Mouse (Mus musculus) gastrocnemius, postnatal 14 days (tissue): ENCODE results near the gene Casc3. TPM values are rescaled to one million over a fixed set of nuclear protein-coding genes. Genes with fewer than 3 reads are reported as not detected.

Source experiments
- DNase-seq: peaks from one replicate; pipeline ENCODE4 v3.0.0; 2021; ENCODE audit warnings: mixed read lengths
- intact Hi-C: fragments of 180-260 bp; cut with DNase I; formaldehyde crosslinking; loops from one replicate; pipeline ENCODE4 v1.15.1; 2025; ENCODE audit warnings: low total_unique reads
- total RNA-seq, 2 experiments: library from RNA; stranded (reverse); gene quantifications; 2 replicates each; pipeline ENCODE4 v1.2.3; 2021

The Casc3 gene
- total RNA-seq, 2 experiments from 2014 or later = 20.1 to 21.5 TPM

- intact Hi-C loops = loop anchor here (5.0 kb wide), 1 partner anchor 90 kb away; no protein-coding TSS in a partner anchor
- DNase-seq = peak; percentile 62
Observed at GRCm38 (mm10) chr11:98787229-98787628, 17.5 kb upstream of the Casc3 start.

GRCm38 (mm10) chr11:98787691-98788090, 17.0 kb upstream of the Casc3 start:
- no peak for DNase-seq
- intact Hi-C loops = loop anchor here (5.0 kb wide), 1 partner anchor 90 kb away; no protein-coding TSS in a partner anchor

- intact Hi-C loops = loop anchor here (5.0 kb wide), 1 partner anchor 91 kb away; no protein-coding TSS in a partner anchor
- no peak for DNase-seq
Observed at GRCm38 (mm10) chr11:98788139-98788538, 16.6 kb upstream of the Casc3 start.

GRCm38 (mm10) chr11:98788550-98789218, 16.0 kb upstream of the Casc3 start:
- DNase-seq = peak; percentile 89
- intact Hi-C loops = loop anchor here (5.0 kb wide), 1 partner anchor 91 kb away; no protein-coding TSS in a partner anchor

- peak; percentile 36 for DNase-seq
- intact Hi-C loops = loop anchor here (5.0 kb wide), 1 partner anchor 92 kb away; no protein-coding TSS in a partner anchor
Observed at GRCm38 (mm10) chr11:98789219-98789807, 15.4 kb upstream of the Casc3 start.

- intact Hi-C loops = loop anchor here (5.0 kb wide), 1 partner anchor 93 kb away; no protein-coding TSS in a partner anchor
- DNase-seq = no peak
Observed at GRCm38 (mm10) chr11:98789824-98790223, 14.9 kb upstream of the Casc3 start.

GRCm38 (mm10) chr11:98790631-98791205, 14.0 kb upstream of the Casc3 start:
- no peak for DNase-seq
- intact Hi-C loops = no loop called here

GRCm38 (mm10) chr11:98791448-98791847, 13.3 kb upstream of the Casc3 start:
- DNase-seq = no peak
- intact Hi-C loops = no loop called here

GRCm38 (mm10) chr11:98792081-98792480, 12.6 kb upstream of the Casc3 start:
- no peak for DNase-seq
- intact Hi-C loops = no loop called here

- peak; percentile 80 for DNase-seq
- intact Hi-C loops = no loop called here
Observed at GRCm38 (mm10) chr11:98794469-98795014, 10.2 kb upstream of the Casc3 start.

GRCm38 (mm10) chr11:98795015-98795713, 9.5 kb upstream of the Casc3 start, which contains the start of gene Msl1:
TSS of gene Msl1 (plus strand) at chr11:98795516.
- intact Hi-C loops = no loop called here
- peak; percentile 91 for DNase-seq

- intact Hi-C loops = no loop called here
- DNase-seq = peak; percentile 58
Observed at GRCm38 (mm10) chr11:98795714-98796514, 8.8 kb upstream of the Casc3 start.

GRCm38 (mm10) chr11:98796515-98797216, 8.0 kb upstream of the Casc3 start:
- intact Hi-C loops = no loop called here
- DNase-seq = peak; percentile 72

GRCm38 (mm10) chr11:98797306-98797705, 7.4 kb upstream of the Casc3 start:
- intact Hi-C loops = no loop called here
- DNase-seq = no peak

- no peak for DNase-seq
- intact Hi-C loops = no loop called here
Observed at GRCm38 (mm10) chr11:98797909-98798308, 6.8 kb upstream of the Casc3 start.

- intact Hi-C loops = no loop called here
- no peak for DNase-seq
Observed at GRCm38 (mm10) chr11:98808417-98808816, 3.7 kb downstream of the Casc3 start.

GRCm38 (mm10) chr11:98809457-98810290, 5.0 kb downstream of the Casc3 start:
- intact Hi-C loops = no loop called here
- DNase-seq = peak; percentile 99
